Mouse (Mus musculus): ENCODE measurements around the gene Acly. TPM values are rescaled to one million over a fixed set of nuclear protein-coding genes. Genes with fewer than 3 reads are reported as not detected.
"Not testable (repeated sequence)": the region's sequence is repeated elsewhere in the genome, so short reads cannot be mapped to it uniquely, and the experiment has no call there.

Acly gene
- polyA plus RNA-seq, 1 experiment, result 232 TPM

DNA sequence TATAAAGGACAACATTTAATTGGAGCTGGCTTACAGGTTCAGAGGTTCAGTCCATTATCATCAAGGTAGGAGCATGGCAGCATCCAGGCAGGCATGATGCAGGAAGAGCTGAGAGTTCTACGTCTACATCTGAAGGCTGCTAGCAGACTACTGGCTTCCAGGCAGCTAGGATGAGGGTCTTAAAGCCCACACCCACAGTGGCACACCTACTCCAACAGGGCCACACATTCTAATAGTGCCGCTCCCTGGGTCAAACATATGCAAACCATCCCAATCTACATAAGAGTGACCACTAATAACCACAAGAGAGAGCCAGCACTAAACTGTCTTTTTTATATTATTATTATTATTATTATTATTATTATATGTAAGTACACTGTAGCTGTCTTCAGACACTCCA, 6.6 kb upstream of the Acly start:
- TF ChIP-seq EP300 (IDR thresholded peaks at IDR 0.05; ENCODE audit: insufficient read depth, low read depth, low read length), result 0 out of 2 replicates have a peak, but pooled peaks have one; percentile 22
- H3K4me3 ChIP-seq (ENCODE audit: low read depth, low read length); H3K36me3 ChIP-seq (ENCODE audit: control insufficient read depth, insufficient read depth, low read length, poor library complexity, severe bottlenecking); H3K27me3 ChIP-seq (ENCODE audit: control insufficient read depth, insufficient read depth, low read length, poor library complexity, severe bottlenecking); H3K9ac ChIP-seq (ENCODE audit: low read depth, poor library complexity, severe bottlenecking); H3K4me1 ChIP-seq (ENCODE audit: control insufficient read depth, insufficient read depth, low read length): not testable (repeated sequence)
- H3K27ac ChIP-seq (ENCODE audit: insufficient read depth, low read length), result peak overlapping the region; percentile 82
- peaks cover 12% of the 10 kb centered on the region for H3K9me3 ChIP-seq (replicated peaks; ENCODE audit: control insufficient read depth, insufficient read depth, low read length, poor library complexity, severe bottlenecking)

DNA sequence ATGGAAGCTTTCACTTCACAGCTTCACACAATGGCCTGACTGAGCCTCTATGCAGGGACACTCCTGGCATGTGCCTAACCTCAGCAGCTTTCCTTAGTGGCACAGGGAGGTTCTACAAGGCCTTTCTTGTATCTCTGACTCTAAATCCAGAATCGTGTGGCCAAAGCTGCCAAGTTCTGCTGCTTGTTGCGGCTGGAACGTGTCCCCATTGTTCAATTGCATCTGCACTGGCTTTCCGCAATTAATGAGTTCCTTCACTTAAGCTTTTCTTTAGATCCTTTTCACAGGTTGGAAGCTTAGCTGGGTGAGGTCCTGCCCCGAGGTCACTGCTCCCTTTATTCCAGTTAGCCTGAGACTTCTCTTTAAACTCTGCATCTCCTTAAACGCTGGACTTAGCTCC, 6.1 kb upstream of the Acly start:
- H3K27ac ChIP-seq (ENCODE audit: insufficient read depth, low read length), result peak overlapping the region; percentile 82
- H3K27me3 ChIP-seq (ENCODE audit: control insufficient read depth, insufficient read depth, low read length, poor library complexity, severe bottlenecking), result peaks cover 1% of the 10 kb centered on the region; the same call in 1 of the 2 replicates
- TF ChIP-seq POLR2A (IDR thresholded peaks at IDR 0.05; ENCODE audit: insufficient read depth, low read length), result no peak
- TF ChIP-seq EP300 (IDR thresholded peaks at IDR 0.05; ENCODE audit: insufficient read depth, low read depth, low read length), result peak; percentile 58; the same call in 1 of the 2 replicates
- peaks cover 5% of the 10 kb centered on the region for H3K4me1 ChIP-seq (ENCODE audit: control insufficient read depth, insufficient read depth, low read length)
- no peak overlapping the region for H3K4me3 ChIP-seq (ENCODE audit: low read depth, low read length)
- H3K9ac ChIP-seq (ENCODE audit: low read depth, poor library complexity, severe bottlenecking), result no peak overlapping the region
- H3K9me3 ChIP-seq (replicated peaks; ENCODE audit: control insufficient read depth, insufficient read depth, low read length, poor library complexity, severe bottlenecking), result peaks cover 12% of the 10 kb centered on the region
- H3K36me3 ChIP-seq (ENCODE audit: control insufficient read depth, insufficient read depth, low read length, poor library complexity, severe bottlenecking), result no peaks in the 10 kb centered on the region

DNA sequence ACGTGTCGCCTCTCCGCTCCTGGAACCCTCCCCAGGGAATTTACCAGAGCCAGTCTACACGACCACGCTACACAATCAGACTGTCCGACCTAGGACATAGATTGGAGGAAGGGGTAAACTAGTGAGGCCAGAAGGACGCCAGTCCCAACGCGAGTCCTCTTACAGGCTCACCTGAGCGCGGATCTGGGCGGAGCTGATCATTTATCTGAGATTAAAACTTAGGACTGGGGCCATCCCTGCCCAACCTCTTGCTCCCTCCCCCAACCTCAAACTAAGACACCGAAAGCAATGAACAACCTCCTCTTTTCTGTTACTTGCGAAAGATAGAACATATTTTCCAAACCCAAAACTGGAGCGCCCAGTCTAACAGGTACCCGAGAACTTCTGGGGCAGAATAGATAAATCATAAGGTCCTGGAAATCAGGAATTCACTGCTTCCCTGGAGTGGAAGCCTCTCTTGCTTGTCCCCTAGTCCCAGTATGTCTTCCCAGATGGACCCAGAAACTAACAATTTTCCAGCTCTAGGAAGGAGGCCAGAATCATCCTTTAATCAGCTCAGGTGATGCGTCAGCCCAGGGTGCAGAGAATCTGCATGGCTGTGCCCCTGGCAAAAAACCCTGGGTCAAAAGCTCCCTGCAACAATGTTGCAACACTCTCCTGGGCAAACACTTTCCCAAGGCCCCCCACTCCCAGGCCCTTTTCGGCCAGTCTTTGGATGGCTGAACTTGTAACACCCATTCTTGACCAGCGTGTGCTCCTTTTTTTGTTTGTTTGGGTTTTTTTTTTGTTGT, 770 bp upstream of the Acly start:
- TF ChIP-seq EP300 (IDR thresholded peaks at IDR 0.05; ENCODE audit: insufficient read depth, low read depth, low read length) (no peak), POLR2A (IDR thresholded peaks at IDR 0.05; ENCODE audit: insufficient read depth, low read length) (no peak), CTCF (IDR thresholded peaks at IDR 0.05; ENCODE audit: low read depth, low read length) (no peak)
- Histone ChIP-seq H3K36me3 (ENCODE audit: control insufficient read depth, insufficient read depth, low read length, poor library complexity, severe bottlenecking) (peaks cover 3% of the 10 kb centered on the region), H3K27ac (ENCODE audit: insufficient read depth, low read length) (peak overlapping the region; percentile 87), H3K27me3 (ENCODE audit: control insufficient read depth, insufficient read depth, low read length, poor library complexity, severe bottlenecking) (no peaks in the 10 kb centered on the region), H3K9me3 (replicated peaks; ENCODE audit: control insufficient read depth, insufficient read depth, low read length, poor library complexity, severe bottlenecking) (no peaks in the 10 kb centered on the region), H3K4me1 (ENCODE audit: control insufficient read depth, insufficient read depth, low read length) (peaks cover 4% of the 10 kb centered on the region), H3K9ac (ENCODE audit: low read depth, poor library complexity, severe bottlenecking) (peak overlapping the region; percentile 48), H3K4me3 (ENCODE audit: low read depth, low read length) (peak overlapping the region; percentile 67)

DNA sequence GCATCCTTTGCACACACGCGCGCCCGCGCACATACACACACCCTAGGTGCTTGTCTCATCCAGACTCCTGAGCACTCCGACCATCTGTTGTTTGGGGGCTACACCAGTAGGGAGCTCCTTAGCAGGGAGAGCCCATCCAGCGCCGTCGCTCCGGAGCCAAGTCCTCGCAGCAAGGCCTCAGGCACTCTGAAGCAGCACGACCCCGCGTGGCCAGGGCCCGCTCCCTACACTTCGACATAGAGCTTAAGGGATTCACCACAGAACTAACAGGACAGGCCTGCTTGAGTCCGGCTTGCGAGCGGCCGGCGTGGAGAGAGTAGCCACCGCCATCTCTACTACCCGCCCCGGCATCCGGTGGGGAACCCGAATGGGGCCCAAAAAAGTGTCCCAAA, 738 bp downstream of the Acly start:
- TF ChIP-seq POLR2A (IDR thresholded peaks at IDR 0.05; ENCODE audit: insufficient read depth, low read length) (no peak), EP300 (IDR thresholded peaks at IDR 0.05; ENCODE audit: insufficient read depth, low read depth, low read length) (no peak), CTCF (IDR thresholded peaks at IDR 0.05; ENCODE audit: low read depth, low read length) (no peak)
- H3K36me3 ChIP-seq (ENCODE audit: control insufficient read depth, insufficient read depth, low read length, poor library complexity, severe bottlenecking), result peaks cover 18% of the 10 kb centered on the region
- no peaks in the 10 kb centered on the region for H3K9me3 ChIP-seq (replicated peaks; ENCODE audit: control insufficient read depth, insufficient read depth, low read length, poor library complexity, severe bottlenecking)
- peak overlapping the region; percentile 93 for H3K4me3 ChIP-seq (ENCODE audit: low read depth, low read length)
- H3K4me1 ChIP-seq (ENCODE audit: control insufficient read depth, insufficient read depth, low read length), result peaks cover 4% of the 10 kb centered on the region
- H3K9ac ChIP-seq (ENCODE audit: low read depth, poor library complexity, severe bottlenecking), result peak overlapping the region; percentile 94
- H3K27ac ChIP-seq (ENCODE audit: insufficient read depth, low read length), result peak overlapping the region; percentile 57; the same call in 1 of the 2 replicates
- H3K27me3 ChIP-seq (ENCODE audit: control insufficient read depth, insufficient read depth, low read length, poor library complexity, severe bottlenecking), result no peaks in the 10 kb centered on the region

DNA sequence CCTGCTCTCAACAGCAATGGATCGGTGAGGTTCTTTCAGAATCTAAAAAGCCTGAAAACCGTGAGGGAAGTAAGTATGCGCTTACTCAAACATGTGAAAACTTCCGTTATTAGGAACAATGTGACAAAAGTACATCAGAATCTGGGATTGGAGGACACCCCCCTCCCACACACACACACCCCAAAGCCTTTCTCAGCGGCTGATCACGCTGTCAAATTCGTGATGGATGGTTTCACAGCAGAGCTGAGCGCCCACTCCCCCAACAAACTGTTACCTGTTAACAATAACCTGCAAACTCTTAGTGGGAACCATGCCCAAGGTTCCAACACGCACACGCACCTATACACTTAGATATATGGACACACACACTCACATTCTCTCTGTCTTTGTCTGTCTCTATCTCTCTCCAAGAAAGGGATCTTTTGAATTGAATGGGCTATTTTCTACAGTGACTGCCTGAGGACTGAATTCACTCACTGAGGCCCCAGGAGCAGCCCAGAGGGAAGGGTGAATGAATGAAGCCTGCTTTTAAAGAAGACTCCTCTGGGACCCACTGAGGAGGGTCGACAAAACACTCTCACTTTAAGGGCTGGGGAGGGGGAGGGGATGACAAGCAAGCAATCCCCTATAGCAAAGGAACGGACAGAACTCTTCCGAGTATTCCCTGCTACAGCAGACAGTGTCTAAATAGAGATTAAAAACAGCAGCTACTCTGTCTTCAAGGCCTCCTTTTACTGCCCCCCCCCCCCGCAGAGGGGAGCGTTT, 1.6 kb downstream of the Acly start:
- peak overlapping the region; percentile 93 for H3K4me3 ChIP-seq (ENCODE audit: low read depth, low read length)
- H3K9ac ChIP-seq (ENCODE audit: low read depth, poor library complexity, severe bottlenecking), result peak overlapping the region; percentile 94
- no peak overlapping the region for H3K27ac ChIP-seq (ENCODE audit: insufficient read depth, low read length)
- H3K9me3 ChIP-seq (replicated peaks; ENCODE audit: control insufficient read depth, insufficient read depth, low read length, poor library complexity, severe bottlenecking), result no peaks in the 10 kb centered on the region
- H3K4me1 ChIP-seq (ENCODE audit: control insufficient read depth, insufficient read depth, low read length), result peaks cover 4% of the 10 kb centered on the region
- TF ChIP-seq POLR2A (IDR thresholded peaks at IDR 0.05; ENCODE audit: insufficient read depth, low read length), result no peak
- TF ChIP-seq CTCF (IDR thresholded peaks at IDR 0.05; ENCODE audit: low read depth, low read length), result no peak
- TF ChIP-seq EP300 (IDR thresholded peaks at IDR 0.05; ENCODE audit: insufficient read depth, low read depth, low read length), result no peak
- H3K36me3 ChIP-seq (ENCODE audit: control insufficient read depth, insufficient read depth, low read length, poor library complexity, severe bottlenecking), result peaks cover 26% of the 10 kb centered on the region
- H3K27me3 ChIP-seq (ENCODE audit: control insufficient read depth, insufficient read depth, low read length, poor library complexity, severe bottlenecking), result no peaks in the 10 kb centered on the region
